9 mouse cellular contexts compared by ENCODE assay signal in genomic region chr2:164047197-164047690, GRCm38 (mm10). TPM values are rescaled to one million over a fixed set of nuclear protein-coding genes. Genes with fewer than 3 reads are reported as not detected.
DNase-seq lines count a peak whose midpoint lies in the region; ATAC-seq lines count a peak whose summit lies in the region.
"Had no signal": no experiment of that assay in that cellular context is flagged by ENCODE, and none has a peak within 500 bp of the region (broad histone marks: within the 10 kb centered on the region; RNA-seq: fewer than 3 reads in every experiment).

No protein-coding gene starts in this region.

- H3K36me3 ChIP-seq in heart, embryonic 15.5 days, result peaks cover 3% of the 10 kb centered on the region
- peaks cover 3% of the 10 kb centered on the region; the same call in 1 of the 2 replicates for H3K36me3 ChIP-seq in stomach, embryonic 15.5 days

- H3K4me1 ChIP-seq in heart, embryonic 15.5 days (replicated peaks), result no peaks in the 10 kb centered on the region
- H3K4me1 ChIP-seq in stomach, embryonic 15.5 days, result no peaks in the 10 kb centered on the region

- ATAC-seq in heart, embryonic 15.5 days (replicated peaks; ENCODE audit: insufficient number of reproducible peaks, insufficient read depth, low FRiP score, low read depth), result peak; percentile 61; the same call in 1 of the 2 replicates
- peak; percentile 82 for ATAC-seq in megakaryocyte progenitor cell, adult 5-6 weeks (replicated peaks; ENCODE audit: poor library complexity)
- ATAC-seq in stomach, embryonic 15.5 days (ENCODE audit: insufficient read depth, low FRiP score, low read depth), result peak; percentile 90
- ATAC-seq: Patski had no signal

- no peak overlapping the region for H3K27ac ChIP-seq in heart, embryonic 15.5 days
- H3K27ac ChIP-seq in stomach, embryonic 15.5 days, result no peak overlapping the region

- H3K4me3 ChIP-seq in heart, embryonic 15.5 days, result no peak overlapping the region
- H3K4me3 ChIP-seq in stomach, embryonic 15.5 days (replicated peaks), result peak overlapping the region; percentile 33

- no peak overlapping the region for H3K9ac ChIP-seq in heart, embryonic 15.5 days
- no peak overlapping the region for H3K9ac ChIP-seq in stomach, embryonic 15.5 days

- H3K9me3 ChIP-seq in heart, embryonic 15.5 days (replicated peaks), result no peaks in the 10 kb centered on the region
- H3K9me3 ChIP-seq in stomach, embryonic 15.5 days, result no peaks in the 10 kb centered on the region

- DNase-seq in heart, adult 11 months, result peak; percentile 94
- DNase-seq in heart, adult 8-10 months (ENCODE audit: low spot score), result no peak
- DNase-seq in cerebellum, postnatal 14 days, result peak; percentile 63 to 67
- peak; percentile 38 to 60 for DNase-seq in kidney, postnatal 36 days
- DNase-seq in layer of hippocampus, postnatal 10 days (ENCODE audit: low spot score in 2 of 2), result no peak

- WGBS in heart, embryonic 15.5 days, result 3% methylated on average over 16 of the region's 16 CpGs
- WGBS in stomach, embryonic 15.5 days, result 4% methylated on average over 13 of the region's 16 CpGs

- H3K27me3 ChIP-seq in heart, embryonic 15.5 days, result peaks cover 30% of the 10 kb centered on the region
- no peaks in the 10 kb centered on the region for H3K27me3 ChIP-seq in stomach, embryonic 15.5 days (replicated peaks)
- H3K27me3 ChIP-seq: Patski had no signal

- peak overlapping the region; percentile 41 for H3K4me2 ChIP-seq in heart, embryonic 15.5 days
- H3K4me2 ChIP-seq in stomach, embryonic 15.5 days, result peak overlapping the region; percentile 59

RNA-seq across cellular contexts. Expression of gene Pabpc1l, which starts 22.0 kb away (rescaled TPM):
- total RNA-seq in heart, adult 8-10 months (2022), result 1 to 10 TPM in 1 of 4 experiments, under 1 TPM in 1, not detected in 2; 0.40 to 1.4 TPM
- 0.92 and 1.1 TPM in 2 replicates for polyA plus RNA-seq in heart, embryonic 15.5 days (2015; fragmentation: Nextera tagmentation; extraction: Ambion mirVana)
- 1.0 and 2.2 TPM in 2 replicates for total RNA-seq in megakaryocyte progenitor cell, adult 5-6 weeks (2015)
- 0.61 and 0.83 TPM in 2 replicates for total RNA-seq in megakaryocyte progenitor cell, adult 5-6 weeks (2017)
- 1.3 and 1.5 TPM in 2 replicates for polyA plus RNA-seq in stomach, embryonic 15.5 days (2015; fragmentation: Nextera tagmentation; extraction: Ambion mirVana)
- total RNA-seq in layer of hippocampus, postnatal 10 days (2021), result 1 to 10 TPM; 1.7 TPM

RNA-seq across cellular contexts. Expression of gene Stk4, which starts 22.9 kb away (rescaled TPM):
- 10 to 100 TPM; 14.1 to 21.5 (median 16.9) TPM for total RNA-seq in heart, adult 8-10 months (2022)
- 11.8 and 13.7 TPM in 2 replicates for polyA plus RNA-seq in heart, embryonic 15.5 days (2015; fragmentation: Nextera tagmentation; extraction: Ambion mirVana)
- 152 and 189 TPM in 2 replicates for total RNA-seq in megakaryocyte progenitor cell, adult 5-6 weeks (2015)
- 115 and 156 TPM in 2 replicates for total RNA-seq in megakaryocyte progenitor cell, adult 5-6 weeks (2017)
- 16.4 and 17.9 TPM in 2 replicates for polyA plus RNA-seq in stomach, embryonic 15.5 days (2015; fragmentation: Nextera tagmentation; extraction: Ambion mirVana)
- 10 to 100 TPM; 36.7 to 41.4 TPM for total RNA-seq in layer of hippocampus, postnatal 10 days (2021)

RNA-seq across cellular contexts. Expression of gene Tomm34, which starts 23.7 kb away (rescaled TPM):
- 10 to 100 TPM; 18.3 to 24.4 (median 20.0) TPM for total RNA-seq in heart, adult 8-10 months (2022)
- polyA plus RNA-seq in heart, embryonic 15.5 days (2015; fragmentation: Nextera tagmentation; extraction: Ambion mirVana), result 42.8 and 51.8 TPM in 2 replicates
- total RNA-seq in megakaryocyte progenitor cell, adult 5-6 weeks (2015), result 48.0 and 55.0 TPM in 2 replicates
- total RNA-seq in megakaryocyte progenitor cell, adult 5-6 weeks (2017), result 44.5 and 44.8 TPM in 2 replicates
- 50.4 and 53.4 TPM in 2 replicates for polyA plus RNA-seq in stomach, embryonic 15.5 days (2015; fragmentation: Nextera tagmentation; extraction: Ambion mirVana)
- 10 to 100 TPM; 41.8 to 43.6 TPM for total RNA-seq in layer of hippocampus, postnatal 10 days (2021)

RNA-seq across cellular contexts. Expression of gene Ywhab, which starts 52.5 kb away (rescaled TPM):
- 10 to 100 TPM; 66.1 to 76.5 (median 72.0) TPM for total RNA-seq in heart, adult 8-10 months (2022)
- 202 and 213 TPM in 2 replicates for polyA plus RNA-seq in heart, embryonic 15.5 days (2015; fragmentation: Nextera tagmentation; extraction: Ambion mirVana)
- 140 and 141 TPM in 2 replicates for total RNA-seq in megakaryocyte progenitor cell, adult 5-6 weeks (2015)
- total RNA-seq in megakaryocyte progenitor cell, adult 5-6 weeks (2017), result 54.8 and 57.9 TPM in 2 replicates
- polyA plus RNA-seq in stomach, embryonic 15.5 days (2015; fragmentation: Nextera tagmentation; extraction: Ambion mirVana), result 288 and 295 TPM in 2 replicates
- total RNA-seq in layer of hippocampus, postnatal 10 days (2021), result 100 to 1,000 TPM; 562 to 599 TPM

Comparison
In these comparisons a context has a peak if more than half of its experiments do, and no peak if none do; other contexts are left out.
1. DNase-seq: peak in heart, adult 11 months (single experiment), cerebellum, postnatal 14 days (2 of 2) and kidney, postnatal 36 days (2 of 2); none in heart, adult 8-10 months (single experiment) and layer of hippocampus, postnatal 10 days (0 of 2).
2. Peak in every context shown above with its lines, with median percentiles within 50 percentile points of each other: ATAC-seq.